Mouse (Mus musculus) adrenal gland, adult 2 months (tissue): ENCODE measurements around the gene Camta1. TPM values are rescaled to one million over a fixed set of nuclear protein-coding genes. Genes with fewer than 3 reads are reported as not detected.

Experiments used
- DNase-seq: peaks from one replicate; pipeline ENCODE4 v3.0.0; 2021
- polyA plus RNA-seq: library from polyadenylated mRNA; depleted of rRNA; stranded (reverse); fragments of >200 nt; gene quantifications from 2 replicates; pipeline ENCODE4 v1.2.3, GENCODE M21; 2012
- total RNA-seq, 2 experiments: library from RNA; stranded (reverse); gene quantifications; 2 replicates each; pipeline ENCODE4 v1.2.3; 2021

Camta1 gene
- total and polyA plus RNA-seq, 3 experiments: 8.5 to 35.0 (median 24.0) TPM

GRCm38 (mm10) chr4:151207566-151207965 is 654.1 kb downstream of the Camta1 start:
- no peak for DNase-seq

DNA sequence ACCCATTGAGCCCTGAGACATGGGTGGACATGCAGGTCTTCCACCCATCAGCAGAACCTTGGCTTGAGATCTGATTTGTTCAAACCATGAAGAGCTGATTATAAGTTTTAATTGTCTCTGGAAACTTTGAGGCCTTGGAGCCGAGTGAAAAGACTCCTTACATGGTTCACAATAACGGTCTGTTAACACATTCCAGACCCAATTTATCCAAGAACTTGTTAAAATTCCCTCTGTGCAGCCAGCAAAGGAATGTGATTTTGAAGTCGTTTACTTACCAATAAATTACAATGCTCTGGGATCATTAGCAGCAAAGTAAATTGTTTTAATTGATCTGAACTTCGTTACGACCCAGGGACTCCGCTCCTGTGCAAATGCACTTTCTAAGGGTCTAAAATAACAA is 658.8 kb downstream of the Camta1 start:
- DNase-seq: no peak

- DNase-seq: no peak
Observed at GRCm38 (mm10) chr4:151200316-151200715, 661.4 kb downstream of the Camta1 start.

GRCm38 (mm10) chr4:151195126-151195525 is 666.5 kb downstream of the Camta1 start:
- DNase-seq: no peak

DNA sequence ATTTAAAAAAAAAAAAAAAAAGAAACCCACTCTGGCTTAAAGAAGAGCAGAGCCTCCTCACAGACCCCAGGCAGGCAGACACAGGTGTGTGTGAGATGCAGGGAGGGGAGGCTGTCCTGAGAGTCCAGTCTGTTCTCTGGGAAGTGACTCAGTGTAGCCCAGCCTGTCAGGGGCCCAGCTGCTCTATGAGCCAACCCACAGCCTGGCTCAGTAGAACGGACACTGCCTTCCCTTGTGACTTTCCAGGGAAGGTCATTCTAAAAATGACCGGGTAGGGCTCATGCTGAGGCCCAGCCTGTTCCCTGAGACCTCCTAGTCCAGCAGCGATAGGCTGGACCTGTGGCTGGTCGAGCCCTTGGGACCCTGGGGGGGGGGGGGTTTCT is 667.0 kb downstream of the Camta1 start:
- DNase-seq: no peak

GRCm38 (mm10) chr4:151194030-151194714 is 667.5 kb downstream of the Camta1 start:
- DNase-seq: no peak

DNA sequence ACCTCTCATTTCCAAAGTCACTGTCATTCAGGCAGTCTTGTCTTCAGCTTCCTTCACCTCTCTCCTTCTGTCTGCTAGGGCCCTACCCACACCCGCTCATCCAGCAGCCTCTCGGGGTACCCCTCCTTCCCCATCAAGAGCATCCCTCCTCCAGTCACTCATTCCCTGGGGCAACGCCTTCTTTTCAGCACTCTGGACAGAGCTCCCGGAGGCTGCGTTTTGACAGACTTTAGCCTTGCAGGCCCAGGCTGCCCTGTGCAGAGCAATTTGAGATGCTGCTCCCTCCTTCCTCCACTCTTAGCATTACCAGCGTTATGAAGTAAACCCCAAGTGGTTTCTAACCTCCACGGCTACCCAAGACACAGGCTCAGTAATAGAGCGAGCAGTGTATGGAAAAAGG is 675.2 kb downstream of the Camta1 start:
- DNase-seq: peak; percentile 63

DNA sequence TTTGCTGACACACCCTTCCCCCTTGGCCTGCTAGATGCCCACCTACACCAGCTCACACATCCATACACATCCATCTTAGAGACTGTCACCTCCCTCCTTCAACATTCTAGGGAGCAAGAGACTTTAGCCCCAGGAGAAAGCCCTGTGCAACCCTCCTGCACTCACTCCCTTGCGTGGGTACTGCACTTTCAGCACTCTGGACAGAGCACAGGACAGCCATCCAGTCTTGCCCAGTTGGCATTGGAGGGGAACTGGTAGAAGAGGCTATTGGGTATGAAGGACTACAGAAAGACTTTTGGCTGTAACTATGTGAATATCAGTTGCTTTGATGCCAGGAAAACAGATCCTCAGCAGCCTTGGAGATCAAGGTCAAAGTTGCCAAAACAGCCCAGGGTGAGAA is 675.9 kb downstream of the Camta1 start:
- no peak for DNase-seq

DNA sequence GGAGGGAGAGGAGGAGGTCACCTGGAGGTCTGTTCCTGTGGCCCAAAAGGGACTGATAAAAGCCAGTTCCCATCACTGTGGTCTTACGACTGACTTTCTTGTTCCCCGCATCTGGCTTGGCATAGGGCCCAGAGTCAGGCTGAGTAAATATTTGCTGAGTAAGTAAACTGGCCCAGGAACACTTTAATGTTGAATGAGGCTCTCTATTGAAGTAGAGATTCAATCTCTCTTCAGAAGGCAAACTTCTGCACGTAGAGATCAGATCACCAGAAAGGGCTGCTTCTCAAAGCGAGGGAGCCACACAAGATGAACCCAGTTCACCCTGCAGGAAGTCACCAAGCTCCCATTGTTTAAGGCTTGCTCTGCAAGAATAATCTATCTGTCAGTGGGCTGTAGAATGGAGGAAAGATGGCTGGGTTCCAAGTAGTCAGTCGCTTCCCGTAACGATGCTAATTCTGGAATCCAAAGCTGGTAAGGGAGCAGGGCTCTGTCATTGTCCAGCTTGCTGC is 681.2 kb downstream of the Camta1 start:
- DNase-seq: no peak

DNA sequence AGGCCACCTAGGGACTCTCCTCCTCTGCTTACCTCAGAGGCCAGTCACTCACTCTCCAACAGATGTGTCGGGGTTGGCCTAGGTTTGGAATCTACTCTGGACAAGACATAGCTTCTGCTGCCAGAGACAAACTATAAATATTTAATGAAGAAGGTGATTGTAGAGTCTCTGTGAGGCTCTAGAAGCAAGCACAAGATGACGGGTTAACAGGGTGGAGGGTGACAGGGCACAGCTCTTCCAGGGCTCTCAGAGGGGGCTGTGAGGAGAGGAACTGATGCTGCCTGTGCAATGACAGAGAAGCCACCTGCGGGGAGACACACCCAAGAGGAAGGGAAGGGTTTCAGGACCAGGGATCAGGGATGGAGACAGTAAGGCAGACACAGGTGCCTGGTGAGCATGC is 682.0 kb downstream of the Camta1 start:
- DNase-seq: no peak

DNA sequence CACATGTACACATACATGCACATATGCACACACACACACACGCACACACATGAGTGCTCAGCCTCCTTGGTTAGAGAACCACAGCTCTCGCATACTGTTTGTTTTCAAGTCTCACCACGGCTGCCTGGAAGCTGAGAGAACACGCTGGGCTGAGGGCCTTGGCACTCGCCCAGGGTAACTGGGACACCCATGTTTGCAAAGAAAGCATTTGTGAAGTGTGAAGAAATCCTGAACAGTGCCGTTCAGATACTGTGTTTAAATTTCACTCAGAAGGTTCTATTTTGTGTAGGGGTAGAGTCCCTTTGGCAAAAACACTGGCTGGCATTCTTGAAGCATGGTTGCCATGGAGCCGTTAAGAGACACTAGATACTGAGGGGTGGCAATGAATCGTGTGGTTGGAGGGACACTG is 682.7 kb downstream of the Camta1 start:
- no peak for DNase-seq

DNA sequence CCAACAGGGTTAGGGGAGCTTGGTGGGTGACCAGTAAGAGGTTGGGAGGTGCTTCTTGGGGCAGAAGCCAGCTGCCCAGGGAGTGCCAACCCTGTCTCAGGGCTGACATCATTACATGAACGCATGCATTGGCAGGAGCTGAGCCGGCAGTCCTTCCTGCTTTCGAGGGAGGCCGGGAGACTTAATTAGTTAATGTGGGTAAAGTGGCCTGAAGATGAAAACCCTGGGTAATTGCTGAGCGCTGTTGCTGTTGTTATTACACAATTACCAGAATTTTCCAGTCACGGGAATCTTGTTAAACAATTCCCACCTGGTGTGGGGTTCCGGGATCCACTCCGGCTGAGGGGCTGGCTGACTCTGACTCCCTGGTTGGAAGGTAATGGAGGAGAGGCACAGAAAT is 689.1 kb downstream of the Camta1 start:
- peak; percentile 9 for DNase-seq

DNA sequence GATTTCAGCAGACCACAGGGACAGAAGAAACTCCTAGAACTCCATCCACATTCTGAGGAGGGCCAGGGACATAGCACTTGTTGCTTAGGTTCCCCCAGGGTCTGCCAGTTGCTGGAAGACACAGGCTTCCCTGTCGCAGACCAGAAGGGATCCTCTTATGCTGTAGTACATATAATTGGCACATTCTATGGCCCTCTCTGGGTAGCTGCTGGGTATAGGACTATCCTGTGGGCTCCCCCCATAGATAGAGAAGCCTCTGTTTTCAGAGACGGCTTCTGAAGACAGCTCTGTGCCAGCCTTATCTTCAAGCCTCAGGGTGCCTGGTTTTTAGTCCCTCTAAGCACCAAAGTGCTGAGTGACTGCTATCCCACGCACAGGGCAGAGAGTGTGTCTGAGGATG is 690.6 kb downstream of the Camta1 start:
- DNase-seq: no peak

DNA sequence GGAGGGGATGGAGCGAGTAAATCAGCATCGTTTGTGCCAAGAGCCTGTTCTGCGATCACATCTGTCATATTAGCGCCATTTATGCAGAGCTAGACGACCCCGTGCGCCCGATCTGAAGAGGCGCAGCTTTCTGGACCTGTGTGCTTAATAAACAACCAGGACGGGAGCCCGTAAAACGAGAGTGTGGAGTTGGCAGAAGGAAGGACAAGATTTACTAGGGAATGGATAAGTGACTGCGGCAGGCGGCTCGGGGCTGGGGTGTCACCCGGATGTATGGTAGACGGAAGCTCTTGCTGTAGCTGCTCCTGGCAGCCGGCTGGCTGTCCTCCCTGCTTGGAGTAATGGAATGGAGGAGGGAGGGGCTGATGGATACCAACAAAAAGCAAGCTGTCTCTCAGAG is 691.0 kb downstream of the Camta1 start:
- DNase-seq: no peak

DNA sequence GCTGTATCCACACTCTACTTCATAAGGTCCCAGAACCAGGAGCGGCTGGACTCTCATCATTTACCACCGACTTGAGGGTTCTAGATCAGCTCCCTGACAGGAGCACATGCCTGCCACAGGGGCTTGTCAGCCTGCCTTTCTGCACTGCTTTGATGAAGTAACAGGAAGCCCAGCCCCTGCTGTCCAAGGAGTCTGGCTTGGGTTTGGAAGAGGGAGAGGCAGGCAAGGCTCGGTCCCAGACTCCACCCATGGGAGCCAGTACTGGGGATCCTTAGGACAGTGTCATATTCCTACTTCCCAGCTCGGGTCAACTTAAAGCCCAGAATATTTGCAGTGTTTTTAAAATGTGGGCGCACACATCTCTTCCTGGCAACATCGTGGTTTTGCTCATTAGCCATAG is 694.7 kb downstream of the Camta1 start:
- no peak for DNase-seq

- DNase-seq: peak; percentile 90
Observed at GRCm38 (mm10) chr4:151165539-151165938, 696.1 kb downstream of the Camta1 start.

DNA sequence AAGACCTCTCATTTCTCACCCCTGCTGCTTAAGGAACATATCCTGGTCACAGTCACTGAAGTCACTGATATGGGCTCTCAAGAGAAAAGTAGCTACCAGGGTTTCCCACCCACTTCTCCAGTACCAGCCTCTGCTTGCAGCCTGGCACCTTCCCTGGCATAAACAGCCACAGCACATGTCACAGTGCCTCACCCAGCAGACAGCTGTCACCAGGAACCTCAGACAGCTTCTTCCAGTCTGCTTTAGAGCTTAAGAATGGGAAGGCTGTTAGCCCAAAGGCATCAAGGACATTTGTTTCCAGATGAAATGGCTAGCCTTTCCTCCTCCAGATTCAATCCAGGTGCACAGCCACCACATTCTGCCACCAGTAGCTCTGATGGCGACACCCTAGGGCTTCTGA is 697.4 kb downstream of the Camta1 start:
- DNase-seq: no peak

- no peak for DNase-seq
Observed at GRCm38 (mm10) chr4:151161869-151162268, 699.8 kb downstream of the Camta1 start.

DNA sequence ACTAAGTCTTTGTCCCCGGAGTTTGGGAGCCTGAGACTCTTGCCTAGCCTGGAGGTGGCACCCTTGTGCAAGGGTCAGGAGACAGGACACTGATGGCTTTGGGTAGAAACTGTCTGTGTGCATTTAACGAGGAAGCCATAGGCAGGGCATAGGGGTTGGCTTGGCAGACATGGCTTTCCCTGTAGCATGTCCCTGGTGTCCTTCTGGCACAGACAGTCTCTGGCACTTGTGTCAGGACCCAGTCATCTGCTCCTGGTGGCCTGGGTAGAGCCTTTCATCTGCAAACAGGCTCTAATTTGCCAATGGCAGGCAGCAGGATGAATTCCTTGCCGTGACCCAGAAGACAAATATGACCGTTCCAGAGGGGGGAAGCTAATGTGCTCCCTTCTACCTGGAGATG is 700.7 kb downstream of the Camta1 start:
- no peak for DNase-seq

DNA sequence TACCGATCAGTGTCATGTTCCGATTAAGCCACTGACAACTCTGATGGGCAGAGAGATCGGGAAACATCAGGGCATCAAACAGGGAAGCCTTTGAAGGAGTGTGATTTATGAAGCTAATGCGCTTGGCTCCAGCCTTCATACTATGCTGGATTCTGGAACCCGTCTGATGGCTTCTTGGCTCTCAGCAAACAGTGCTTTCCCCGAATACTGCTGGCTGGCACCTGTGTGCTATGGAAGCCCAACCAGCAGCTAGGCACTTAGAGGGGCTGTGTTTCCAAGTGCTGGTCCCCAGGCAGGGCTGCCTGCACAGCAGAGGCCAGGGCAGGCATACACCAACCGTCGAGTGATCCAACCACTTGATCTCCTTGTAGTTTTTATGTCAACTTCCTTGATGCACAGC is 701.2 kb downstream of the Camta1 start:
- no peak for DNase-seq

DNA sequence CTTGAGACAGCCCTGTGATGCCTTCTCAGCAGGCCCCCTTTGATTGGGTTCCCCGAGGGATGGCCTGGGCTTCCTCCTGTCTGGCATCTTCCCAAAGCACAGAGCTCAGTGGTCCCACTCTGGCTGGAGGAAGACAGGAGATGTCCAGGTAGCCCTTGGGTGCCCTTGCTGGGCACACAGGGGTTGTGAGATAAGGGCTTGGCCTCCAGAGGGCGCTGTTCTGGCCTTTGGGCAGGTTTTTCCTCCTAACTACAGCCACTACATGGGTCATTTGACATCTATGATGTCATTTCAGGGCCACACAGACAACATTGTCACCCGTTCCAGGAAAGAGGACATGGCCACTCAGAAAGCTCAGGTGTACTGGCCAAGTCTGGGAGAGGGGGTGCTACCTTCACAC is 703.4 kb downstream of the Camta1 start:
- no peak for DNase-seq

- DNase-seq: peak; percentile 79
Observed at GRCm38 (mm10) chr4:151156904-151157303, 704.8 kb downstream of the Camta1 start.

DNA sequence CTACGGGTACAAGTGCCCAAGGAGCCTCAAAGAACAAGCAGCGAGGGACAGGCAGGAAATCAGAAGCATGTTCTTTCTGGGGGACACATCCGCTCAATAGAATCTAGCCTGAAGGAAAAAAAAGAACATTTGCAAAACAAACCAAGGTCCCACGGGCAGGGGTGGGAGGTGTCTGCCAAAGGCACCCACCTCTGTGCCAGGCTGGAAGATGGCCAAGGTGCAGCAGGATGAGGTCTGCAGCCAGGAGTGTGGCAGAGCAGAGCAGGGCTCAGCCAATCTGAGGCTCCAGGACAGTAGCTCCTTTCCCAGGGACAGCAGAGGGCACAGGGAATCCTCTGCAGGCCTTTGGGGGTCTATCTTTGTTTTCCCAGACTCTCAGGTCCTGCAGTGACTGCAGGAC is 706.1 kb downstream of the Camta1 start:
- peak; percentile 40 for DNase-seq

DNA sequence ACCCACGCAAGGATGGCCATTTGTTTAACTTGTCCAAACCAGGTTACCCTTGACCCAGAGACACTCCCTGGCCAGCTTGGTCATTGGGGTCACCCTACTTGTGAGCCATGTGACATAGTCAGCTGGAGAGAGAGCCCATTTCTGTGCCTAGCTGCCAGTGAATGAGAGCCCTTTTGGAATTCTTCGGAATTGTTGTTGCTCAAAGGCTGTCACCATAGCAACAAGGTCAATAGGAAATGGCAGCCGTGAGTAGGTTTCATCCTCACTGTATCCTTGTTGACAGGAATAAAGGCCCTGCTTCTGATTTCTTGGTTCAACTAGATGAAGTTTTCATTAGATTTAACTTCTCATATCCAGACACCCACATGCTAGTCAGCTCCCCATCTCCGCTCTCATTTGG is 707.4 kb downstream of the Camta1 start:
- DNase-seq: no peak

DNA sequence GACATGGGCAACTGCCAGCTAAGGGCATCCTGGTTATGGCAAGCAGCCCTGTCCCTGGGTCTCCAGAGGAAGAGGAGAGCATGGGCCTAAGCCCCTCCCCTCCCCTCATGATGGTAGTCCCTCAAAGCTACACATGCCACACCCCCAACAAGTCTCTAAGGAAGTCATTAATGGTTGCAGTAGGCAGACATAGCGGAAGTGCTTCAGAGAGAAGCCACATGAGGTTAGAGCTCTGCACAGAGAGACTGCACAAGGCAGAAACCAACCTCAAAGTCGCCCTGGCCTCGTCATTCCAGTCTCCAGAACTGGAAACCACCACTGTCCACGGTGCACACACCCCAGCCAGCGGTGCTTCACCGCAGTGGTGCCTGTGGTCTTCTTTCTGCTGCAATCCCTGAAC is 709.7 kb downstream of the Camta1 start:
- no peak for DNase-seq
